Mouse (Mus musculus): Measurements from ENCODE around the gene Krt33a.

- 0 out of 2 replicates have a peak, but pooled peaks have one; percentile 29 for TF ChIP-seq MAFK (IDR thresholded peaks at IDR 0.05; ENCODE audit: insufficient read depth, low read depth, low read length)
- TF ChIP-seq CHD2 (IDR thresholded peaks at IDR 0.05; ENCODE audit: low read depth, low read length): no peak
These were observed 11.2 kb downstream of the Krt33a start for GRCm38 (mm10) chr11:100004846-100005245.

Data from ES-E14 (cell line).